Mouse (Mus musculus) adrenal gland, postnatal 10 days (tissue): Measurements from ENCODE around the gene 2310009B15Rik. TPM values are rescaled to one million over a fixed set of nuclear protein-coding genes. Genes with fewer than 3 reads are reported as not detected.
A peak's percentile ranks its signal among the peaks of the same experiment; 100 is the strongest.

Experiments used
- DNase-seq: peaks from one replicate; pipeline ENCODE4 v3.0.0; 2021; ENCODE audit warnings: mixed read lengths
- total RNA-seq, 2 experiments: library from RNA; stranded (reverse); gene quantifications; 2 replicates each; pipeline ENCODE4 v1.2.3; 2021

The 2310009B15Rik gene
- total RNA-seq, 2 experiments from 2014 or later, result 20.9 to 25.2 TPM

DNA sequence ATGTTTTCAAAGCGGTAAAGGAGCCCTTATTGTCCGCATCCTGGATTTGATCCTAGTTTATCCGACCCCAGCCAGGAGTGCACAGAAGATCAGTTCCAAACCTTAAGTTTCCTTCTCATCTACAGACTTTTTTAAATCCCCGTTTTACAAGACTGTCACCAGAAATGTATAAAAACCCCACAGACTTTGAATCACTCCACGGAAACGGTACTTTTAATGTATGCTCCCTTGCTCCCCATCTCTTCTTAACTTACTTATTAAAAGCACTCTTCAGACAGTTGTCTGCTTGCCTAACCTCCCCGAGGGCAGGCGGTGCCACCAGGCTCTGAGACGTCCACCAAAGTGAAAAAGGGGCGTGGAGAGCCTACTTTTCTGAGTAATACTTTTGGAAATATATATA, 13.9 kb downstream of the 2310009B15Rik start:
- no peak for DNase-seq

DNA sequence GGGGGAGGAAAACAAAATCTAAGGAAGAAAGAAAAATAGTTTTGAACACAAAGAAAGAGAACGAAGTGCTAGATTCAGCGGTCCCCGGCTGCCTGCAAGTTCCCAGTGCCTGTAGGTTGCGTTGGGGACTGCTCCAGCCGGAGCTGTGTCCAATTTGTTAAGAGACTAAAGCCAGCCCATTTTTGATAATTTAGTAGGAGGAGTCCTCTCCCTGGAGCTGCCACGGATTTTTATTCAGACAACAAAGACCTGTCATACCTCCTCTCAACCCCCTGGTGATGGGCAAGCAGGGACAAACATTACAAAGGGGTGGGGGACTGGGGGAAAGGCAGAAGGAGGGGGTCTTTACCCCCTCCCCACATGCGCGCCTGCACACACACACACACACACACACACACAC, 14.3 kb downstream of the 2310009B15Rik start:
- no peak for DNase-seq

DNA sequence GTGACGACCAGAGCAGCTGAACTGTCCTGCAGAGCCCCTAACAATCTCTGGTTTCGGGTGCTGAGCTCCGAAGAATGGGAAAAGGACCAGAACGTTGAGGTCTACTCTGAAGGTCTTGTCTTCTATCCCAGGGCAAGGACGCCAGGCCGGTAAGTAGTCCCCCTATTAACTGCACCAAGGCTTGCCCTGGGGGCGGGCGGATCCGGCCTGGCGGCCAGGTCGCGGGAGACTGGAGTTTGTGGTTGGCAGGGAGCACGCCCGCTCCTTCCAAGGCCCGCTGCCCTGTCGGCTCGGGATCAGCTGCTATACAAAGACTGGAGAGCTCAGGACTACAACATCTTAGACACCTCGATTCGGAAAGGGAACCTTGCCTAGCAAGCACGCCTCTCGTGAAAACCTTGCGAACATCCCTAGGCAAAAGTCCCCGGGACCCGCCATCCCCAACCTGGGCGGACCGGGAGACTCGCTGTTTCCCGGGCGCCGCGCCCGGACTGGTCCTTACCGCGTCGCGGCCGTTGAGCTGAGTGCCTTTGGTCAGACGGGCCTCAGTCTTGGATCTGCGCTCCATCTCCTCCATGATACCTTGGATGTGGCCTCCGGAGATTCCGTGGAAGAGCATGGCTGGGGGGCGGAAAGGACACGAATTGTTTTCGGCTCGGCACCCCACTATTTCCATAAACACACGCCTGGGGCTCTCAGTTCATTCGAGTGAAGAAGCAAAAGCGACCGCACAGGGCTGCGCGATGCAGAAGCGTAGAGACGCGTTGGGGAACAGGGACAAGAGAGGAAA, 15.2 kb downstream of the 2310009B15Rik start:
- DNase-seq, result peak; percentile 41

DNA sequence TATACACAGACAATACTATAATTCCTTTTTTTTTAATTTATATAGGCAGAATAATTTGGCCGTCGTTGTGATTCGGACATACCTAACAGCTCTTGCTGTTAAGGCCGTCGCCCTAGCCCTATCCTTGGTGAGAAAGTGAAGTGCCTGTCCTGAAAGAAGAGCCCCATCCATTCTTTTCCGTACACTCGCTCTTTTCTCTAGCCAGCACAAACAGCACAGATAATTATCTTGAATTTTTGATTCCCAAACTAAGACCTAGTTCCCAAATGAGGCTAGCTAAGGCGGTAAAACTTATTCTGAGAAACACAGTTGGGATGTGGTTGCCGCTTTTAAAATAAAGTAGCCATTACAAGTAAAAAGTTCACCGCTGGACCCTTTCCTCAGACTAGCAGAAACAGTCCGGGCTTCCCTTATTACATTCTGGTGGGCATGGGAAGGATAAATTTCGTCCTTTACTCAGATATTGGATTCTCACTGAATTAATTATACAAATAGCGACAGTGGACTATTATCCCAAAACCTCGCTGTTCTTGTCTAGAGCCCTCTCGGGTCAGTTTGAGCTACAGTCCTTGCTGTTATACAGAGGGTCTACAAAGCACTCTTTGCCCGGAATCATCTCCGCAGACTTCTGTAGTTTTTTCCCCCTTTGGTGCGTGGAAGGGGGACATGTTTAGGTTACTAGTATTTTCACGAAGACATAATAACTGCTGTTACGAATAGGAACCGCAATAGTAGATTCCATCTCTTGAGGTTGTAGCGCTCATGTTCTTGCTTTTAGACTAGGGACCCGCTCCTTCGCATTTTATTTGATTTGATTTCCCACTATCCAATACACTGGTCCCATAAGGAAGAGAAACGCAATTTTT, 16.0 kb downstream of the 2310009B15Rik start:
- DNase-seq, result no peak

DNA sequence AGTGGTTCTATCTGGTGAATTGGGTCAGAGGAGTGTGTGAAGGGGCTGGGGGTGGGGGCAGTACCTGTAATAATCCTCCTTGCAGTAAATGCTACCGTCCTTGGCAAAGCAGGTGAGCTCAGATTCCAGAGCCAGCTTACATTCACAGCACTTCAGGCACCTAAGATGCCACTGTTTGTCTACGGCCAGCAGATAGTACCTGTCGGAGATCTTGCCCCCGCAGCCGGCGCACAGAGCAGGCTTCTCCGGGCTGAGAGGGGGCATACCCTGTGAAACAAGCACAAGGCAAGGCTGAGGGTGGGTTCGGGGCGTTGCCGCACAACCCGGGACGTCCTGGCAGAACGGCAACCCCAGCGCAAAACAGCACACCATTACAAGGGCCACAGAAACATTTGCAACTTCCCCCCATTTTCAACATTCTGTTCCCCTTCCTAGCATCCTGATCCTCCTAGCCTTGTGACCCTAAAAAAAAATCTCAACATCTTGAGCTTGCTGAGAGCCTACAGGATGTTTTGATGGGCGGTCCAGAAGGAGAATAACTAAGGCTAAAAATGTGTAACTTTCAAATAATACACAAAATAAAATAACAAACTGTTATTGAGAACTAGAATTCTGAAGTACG, 16.7 kb downstream of the 2310009B15Rik start:
- DNase-seq, result no peak

DNA sequence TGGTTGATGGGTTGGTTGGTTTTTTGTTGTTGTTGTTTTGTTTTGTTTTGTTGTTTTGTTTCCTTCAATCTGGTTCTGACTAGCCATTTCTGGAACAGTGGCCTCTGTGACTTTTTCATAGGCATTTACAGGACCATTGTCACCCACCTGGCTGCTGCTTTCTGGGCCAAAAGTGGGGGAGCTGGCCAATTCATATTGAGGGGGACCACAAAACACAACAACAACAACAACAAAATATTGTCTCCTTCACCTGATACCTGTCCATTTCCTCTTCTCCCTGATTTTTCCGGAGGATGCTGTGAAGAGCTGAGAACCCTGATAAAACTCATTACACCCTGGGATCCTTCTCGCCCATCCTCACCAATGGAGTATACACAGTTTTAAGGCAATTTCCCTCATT, 17.4 kb downstream of the 2310009B15Rik start:
- DNase-seq, result no peak

DNA sequence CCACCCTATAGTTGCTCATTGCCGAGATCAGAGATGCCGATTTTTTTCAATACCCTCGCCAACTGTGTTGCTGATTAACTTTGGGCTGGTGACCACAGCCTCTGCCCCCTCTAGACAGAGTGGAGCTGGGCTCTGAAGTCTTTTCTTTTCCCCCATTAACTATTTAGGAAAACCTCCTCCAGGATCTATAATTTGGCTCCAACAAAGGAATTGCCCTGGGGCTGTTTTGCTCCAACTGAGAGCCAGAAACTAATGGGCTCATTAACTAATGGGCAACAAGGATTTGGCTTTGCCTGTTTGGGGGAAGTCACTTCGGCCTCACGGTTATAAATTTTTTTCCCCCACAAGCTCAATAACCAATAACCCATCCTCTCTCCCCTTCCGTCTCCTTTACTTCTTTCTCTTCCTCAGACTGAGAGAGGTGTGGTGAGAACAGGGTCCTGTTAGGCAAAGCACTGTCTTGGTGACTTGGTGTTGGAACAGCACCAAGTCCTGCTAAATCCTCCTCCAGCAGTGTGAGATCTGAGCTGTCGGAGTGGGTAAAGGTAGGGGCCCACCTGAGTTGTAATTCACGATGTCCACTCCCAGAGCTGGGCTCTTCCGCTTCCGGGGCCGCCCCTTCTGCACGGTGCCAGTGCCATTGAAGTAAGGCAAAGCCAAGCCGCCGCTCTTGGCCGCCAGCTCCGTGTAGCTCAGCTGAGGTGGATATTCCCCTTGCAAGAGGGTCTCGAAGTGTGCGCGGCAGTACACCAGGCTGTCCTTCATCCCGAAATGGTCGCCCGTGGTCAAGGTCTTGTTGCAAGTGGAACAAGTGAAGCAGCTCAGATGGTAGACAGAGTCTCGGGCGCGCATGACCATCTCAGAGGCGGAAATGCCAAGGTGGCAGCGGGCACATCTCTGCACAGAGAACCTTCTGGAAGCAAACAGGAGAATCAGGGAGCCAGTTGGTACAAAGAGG, 18.6 kb downstream of the 2310009B15Rik start:
- DNase-seq, result no peak

DNA sequence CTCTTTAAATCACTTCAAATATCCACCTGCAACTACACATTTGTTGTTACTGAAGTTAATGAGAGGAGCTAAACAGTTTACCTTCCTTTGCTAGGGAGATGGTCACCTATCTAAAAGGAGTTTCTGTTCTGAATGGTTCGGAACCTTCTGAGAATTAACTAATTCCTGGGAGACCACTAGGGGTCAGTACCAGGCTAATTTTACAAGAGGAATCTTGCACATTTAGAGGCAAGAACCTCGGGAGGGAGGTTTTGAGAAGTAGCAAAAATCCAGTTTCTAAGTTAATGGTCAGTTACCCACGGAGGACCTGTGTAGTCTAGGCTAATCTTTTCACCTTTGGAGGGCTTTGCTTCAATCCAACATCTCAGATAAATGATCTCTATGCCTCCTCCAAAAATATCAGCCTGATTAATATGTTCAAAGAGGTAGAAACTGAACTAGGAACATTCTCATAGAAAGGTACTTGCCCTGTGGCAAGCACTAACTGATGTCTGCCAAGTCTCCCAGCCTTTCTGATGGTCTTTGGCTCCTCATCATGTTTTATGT, 21.2 kb downstream of the 2310009B15Rik start:
- peak; percentile 27 for DNase-seq

DNA sequence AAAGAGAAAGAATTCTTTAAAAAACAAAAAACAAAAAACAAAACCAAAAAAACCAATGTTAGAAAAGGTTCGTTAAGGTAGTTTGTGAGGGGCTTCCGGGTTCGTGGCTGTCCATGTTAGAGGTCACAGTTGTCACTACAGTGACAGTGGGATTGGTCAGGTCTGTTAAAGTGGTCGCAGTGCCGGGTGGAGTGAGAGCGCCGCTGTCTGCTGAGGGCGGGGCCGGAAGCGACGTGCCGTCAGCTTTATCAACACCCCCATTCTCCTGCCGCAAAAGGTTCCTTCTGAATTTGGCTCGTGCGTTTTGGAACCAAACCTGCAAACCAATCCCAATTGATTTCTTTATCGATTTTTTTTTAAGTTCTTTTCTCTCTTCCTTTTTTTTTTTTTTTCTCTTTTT, 25.3 kb downstream of the 2310009B15Rik start:
- no peak for DNase-seq

DNA sequence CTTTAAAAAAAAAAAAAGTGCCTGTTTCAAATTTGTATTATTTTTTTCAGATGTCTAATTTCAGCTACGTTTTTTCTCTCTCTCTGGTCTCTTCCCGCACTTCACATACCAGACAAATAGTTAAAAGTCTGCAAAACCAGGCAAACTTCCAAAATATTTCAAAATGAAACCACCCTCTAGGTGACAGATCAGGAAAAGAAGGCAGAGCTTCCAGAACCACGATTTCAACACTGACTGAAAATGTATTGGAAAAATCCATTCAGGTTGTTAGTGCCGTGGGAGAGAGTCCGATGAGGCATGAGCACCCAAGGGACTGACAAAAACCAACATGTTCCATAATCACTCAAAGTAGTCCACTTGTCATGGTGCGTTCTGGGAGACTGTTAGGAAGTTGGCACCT, 29.8 kb downstream of the 2310009B15Rik start:
- no peak for DNase-seq

DNA sequence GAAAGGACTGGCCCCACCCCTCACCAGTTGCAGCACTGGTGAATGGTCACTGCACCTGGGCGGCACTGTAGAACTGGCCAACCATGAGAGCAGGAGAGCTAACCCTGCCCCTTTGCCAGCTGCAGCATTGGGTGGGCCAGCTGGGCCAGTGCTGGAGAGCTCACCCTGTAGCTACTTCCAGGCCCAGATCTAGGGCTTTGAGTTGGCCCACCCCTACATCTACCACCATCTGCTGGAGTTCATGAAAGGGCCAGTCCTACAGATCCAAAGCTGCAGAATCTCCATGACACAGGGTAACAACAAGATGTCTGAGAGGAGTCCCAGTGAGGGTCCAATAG, 33.7 kb downstream of the 2310009B15Rik start:
- no peak for DNase-seq

DNA sequence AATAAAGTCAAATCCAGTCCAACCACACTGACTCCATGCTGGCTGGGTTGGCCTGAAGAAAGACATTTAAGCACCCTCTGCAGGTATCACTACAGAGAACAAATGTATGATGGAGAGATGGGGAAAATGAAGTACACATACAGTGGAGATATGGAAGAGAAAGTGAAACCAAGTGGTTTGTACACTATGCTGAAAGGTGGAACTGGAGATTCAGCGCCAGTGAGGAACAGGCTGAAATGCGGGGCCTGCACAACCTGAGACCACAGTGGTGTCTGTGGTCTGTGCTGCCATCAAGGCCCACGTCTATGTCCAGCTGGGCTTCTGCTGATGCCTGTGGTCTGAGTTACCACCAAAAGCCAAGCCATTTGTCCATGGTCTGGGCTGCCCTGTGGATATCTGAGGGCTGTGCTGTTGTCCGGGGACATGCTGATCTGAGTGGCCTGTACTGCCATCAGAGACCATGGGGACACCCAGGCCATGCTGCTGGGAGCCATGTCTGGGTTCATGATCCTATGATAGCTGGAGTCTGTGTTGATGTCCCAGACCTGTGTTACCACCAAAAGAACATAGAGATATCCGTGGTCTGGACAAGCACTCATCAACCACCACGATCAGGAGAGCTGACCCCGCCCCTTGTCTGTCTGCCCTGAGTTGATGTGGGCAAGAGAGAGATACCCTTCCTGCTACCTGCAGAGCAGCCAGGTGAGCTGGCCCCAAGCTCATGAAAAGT, 34.2 kb downstream of the 2310009B15Rik start:
- DNase-seq, result no peak

Other genes with a start within 250 kb of the 2310009B15Rik start
- gene Nek7, start 236.7 kb downstream of the 2310009B15Rik start, total RNA-seq, result 10 to 100 TPM; 44.1 to 45.6 TPM
- under 1 TPM; 0.18 TPM for gene Lhx9, start 8.3 kb downstream of the 2310009B15Rik start, total RNA-seq
- gene Dennd1b, start 106.6 kb upstream of the 2310009B15Rik start, total RNA-seq, result 10 to 100 TPM; 13.7 to 21.9 TPM